Mouse (Mus musculus) naive thymus-derived CD4-positive, alpha-beta T cell, adult 2 months (primary cell): Measurements from ENCODE around the gene Lama5.
"Not testable (repeated sequence)": the region's sequence is repeated elsewhere in the genome, so short reads cannot be mapped to it uniquely, and the experiment has no call there.

Experiments used
- DNase-seq: peaks from one replicate; pipeline ENCODE4 v3.0.0-alpha.2; 2011; ENCODE audit warnings: low read depth

Gene Lama5

DNA sequence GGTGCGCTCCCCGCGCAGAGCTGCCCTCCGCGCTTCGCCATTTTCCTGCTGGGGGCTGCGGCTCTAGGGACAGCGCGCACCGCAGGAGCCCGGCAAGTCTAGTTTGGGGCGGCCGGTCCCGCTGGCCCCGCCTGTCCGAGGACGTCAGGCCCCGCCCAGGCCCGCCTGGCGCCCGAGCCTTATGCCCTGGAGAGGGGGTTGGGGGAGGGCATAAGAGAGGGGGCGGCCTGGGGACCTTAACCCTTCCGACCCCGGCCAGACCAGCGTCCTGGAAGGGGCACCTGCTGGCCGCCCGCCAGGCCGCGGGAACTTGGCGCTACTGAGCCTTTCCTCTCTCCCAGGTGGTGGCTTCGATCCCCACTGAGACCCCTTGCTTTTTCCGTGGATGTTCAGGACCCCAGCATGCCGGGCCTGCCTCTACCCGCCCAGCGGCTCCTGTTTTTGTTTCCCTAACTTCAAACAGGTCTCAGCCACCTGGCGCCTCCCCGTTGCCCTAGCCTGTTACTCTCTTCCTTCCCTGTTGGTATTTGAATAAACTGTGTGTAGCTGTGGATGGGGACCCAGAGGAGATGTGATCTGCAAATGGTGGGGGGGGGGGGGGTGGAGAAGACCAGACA, at the start of gene Lama5:
Gene Lama5 (minus strand): TSS at position 98 of the 617 bp plus-strand sequence.
- DNase-seq, result no peak

DNA sequence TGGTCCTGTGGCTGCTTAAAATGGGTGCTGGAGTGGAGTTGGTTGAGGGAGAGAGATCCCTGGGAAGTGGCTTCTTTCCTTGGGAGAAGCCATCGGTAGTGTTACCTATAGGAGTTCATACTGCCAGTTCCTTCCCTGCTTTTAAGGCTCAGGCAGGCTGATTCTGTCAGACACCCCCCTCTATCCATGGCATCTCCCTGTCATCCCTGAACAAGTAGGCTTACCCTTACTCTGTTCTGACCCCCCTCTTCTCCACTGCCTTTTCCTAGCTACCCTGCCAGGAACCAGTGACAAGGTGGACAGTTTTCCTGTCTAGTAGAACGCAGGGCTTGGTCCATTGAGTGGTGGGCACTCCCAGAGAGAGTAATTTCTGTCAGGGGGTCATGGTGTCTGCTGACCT, 48.9 kb upstream of the Lama5 start:
- DNase-seq, result no peak

DNA sequence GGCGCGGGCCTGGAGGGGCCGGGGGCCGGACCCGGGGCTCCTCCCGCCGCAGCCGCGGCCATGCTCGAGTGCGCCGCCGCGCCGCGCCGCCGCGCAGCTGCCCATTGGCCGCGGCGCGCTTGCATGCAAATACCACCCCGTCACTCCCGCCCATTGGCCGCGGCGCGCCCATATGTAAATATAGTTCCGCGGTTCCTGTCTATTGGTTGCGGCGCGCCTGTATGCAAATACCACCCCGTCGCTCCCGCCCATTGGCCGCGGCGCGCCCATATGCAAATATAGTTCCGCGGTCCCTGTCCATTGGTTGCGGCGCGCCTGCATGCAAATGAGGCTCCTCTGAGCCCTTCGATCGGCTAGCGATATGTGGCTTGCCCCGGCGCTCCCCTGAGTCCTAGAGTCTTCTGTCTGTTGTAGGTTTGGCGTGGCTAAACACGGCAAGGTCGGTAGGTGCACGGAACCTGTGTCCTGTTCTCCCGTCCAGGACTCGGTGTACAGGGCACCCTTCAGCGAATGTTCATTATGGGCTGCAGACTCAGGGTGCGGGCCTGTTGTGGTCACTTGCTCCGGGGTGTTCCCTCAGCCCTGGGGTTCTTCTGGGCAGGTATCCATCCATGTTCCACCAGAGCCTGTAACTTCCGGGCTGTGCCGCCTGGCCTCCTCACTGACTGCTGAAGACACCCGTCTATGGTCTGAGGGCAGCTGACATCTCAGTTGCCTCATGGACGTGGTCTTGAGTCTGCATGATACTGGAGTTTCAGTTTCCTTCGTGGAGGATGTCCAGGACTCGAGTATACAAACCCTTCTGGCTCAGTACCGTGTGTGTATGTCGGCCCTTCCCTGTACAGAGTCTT, 48.0 kb upstream of the Lama5 start, which contains the start of gene Cables2:
Gene Cables2 (minus strand): TSS at position 103 of the 851 bp plus-strand sequence.
- DNase-seq, result peak; percentile 97

DNA sequence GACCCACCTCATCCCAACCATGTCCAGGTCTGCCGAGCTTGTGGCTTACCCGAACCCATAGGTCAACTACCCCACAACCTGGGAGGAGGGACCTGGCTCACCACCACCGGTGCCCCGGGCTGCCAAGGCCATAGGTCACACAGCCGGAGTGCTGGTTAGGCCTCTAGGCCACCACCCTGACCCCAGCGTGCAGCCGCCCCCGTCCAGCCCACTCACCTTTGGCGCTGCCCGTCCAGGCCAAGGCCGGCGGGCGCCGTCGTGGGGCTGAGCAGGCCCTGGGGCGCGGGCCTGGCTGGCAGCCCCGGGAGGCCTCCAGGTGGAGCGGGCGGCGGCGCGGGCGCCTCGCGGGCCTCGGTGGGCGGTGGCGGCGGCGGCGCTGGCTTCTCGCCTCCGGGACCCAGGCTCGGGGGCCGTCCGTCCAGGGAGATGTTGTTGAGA, 47.2 kb upstream of the Lama5 start:
- no peak for DNase-seq

DNA sequence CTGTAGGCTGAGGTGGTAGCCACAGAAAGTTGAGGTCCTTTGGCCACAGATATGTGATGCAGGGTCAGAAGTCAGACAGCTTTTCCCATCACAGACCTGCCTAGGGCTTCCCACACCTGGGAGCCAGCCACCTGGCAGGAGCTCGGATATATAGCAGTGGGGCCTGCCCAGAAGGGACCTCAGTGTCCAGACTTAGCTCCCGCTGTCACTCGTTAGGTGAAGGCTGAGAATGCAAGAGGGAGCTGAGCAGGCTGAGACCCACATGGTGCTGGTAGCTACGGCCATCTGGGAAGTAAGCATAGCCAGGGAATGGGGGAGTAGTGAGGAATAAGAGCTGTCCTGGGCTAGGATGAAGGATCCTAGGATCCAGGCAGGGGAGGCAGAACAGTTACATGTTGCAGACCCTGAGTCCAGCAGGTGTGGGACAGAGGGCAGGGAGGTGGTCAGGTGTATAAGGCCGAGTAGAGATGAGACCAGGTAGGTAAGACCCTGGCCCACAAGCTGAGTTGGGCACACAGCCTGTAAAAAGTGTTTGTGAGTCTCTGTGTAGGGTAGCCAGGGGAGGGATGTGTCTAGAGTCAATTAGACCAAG, 46.2 kb upstream of the Lama5 start:
- DNase-seq, result no peak

DNA sequence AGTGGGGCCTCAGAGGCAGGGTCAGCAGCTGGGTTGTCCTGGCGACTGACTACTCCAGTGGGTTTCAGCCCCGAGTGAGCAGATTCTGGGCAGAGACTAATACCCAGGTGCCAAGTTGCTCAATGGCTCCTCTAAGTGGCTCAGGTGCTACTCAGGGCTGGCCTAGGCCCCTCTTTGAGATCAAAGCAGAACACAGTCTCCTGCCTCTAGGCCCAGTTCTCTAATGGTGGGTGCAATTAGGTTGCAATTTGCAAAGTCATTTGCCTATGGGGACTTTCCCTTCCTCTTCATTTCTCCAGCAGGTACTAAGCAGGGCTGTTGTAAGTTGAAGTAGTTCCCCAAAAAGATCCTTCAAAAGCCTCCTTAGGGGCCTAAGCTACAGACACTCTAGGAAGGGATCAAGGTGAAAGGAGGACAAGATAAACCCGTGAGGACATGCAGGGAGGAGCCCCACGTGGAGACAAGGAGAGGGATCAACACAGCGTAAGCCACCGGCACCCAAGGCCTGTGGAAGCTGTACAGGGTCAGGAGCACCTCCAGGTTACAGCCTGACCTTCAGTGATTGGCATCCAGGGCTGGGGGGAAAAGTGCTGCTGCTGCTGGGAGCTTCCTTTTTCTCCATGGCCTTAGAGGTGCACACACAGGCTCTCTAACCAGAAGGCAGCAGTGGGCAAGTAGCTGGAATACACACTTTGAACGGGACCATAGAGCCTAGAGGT, 45.0 kb upstream of the Lama5 start:
- no peak for DNase-seq

DNA sequence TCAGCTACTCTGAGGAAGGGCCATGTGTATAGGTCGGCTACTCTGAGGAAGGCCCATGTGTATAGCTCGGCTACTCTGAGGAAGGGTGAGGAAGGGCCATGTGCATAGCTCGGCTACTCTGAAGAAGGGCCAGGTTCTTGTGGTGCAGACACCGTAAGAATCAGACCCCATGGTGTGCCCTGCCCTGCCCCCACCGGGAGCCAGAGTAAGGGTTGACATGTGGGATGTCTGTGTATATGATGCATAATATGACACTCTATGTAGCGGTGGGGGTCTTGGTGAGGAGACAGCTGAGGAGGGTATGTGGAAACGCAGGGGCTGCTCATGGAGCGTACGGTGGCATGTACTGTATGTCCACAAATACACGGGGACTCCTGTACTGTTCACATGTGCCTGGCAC, 43.7 kb upstream of the Lama5 start:
- no peak for DNase-seq

DNA sequence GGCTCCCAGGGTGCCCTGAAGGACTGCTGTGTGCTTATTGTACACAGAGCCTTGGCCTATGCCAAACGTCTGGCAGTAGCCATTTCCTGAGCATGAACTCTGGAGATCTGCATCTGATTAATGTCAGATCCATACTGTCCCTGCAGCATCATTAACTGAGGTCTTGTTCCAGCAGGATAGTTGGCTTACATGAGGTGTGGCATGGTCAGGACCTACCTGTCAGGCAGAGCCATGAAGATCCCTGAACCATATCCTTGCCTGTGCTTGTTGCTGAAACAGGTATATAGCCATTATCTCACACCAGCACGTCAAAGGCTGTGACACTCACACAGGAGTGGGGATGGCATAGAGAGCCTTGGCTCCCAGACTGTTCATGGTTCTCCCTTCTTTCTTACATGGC, 42.3 kb upstream of the Lama5 start:
- no peak for DNase-seq

DNA sequence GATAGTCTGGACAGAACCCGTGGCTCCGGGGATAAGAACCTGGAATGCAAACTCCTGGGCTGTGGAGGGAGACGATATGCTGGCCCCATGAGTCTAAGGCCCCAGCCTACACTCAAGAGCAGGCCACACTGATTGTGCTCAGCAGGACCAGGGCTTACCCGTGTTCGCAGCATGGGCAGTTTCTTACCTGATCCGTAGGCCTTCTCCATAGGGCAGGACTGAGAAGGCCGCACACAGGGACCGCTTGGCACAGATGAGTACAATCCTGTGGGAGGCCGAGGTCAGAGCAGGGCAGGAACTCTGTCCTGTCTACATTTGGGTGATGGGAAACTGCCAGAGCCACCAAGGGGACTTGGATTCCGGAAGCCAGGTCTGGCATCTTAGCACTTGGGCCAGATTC, 37.2 kb upstream of the Lama5 start:
- no peak for DNase-seq

DNA sequence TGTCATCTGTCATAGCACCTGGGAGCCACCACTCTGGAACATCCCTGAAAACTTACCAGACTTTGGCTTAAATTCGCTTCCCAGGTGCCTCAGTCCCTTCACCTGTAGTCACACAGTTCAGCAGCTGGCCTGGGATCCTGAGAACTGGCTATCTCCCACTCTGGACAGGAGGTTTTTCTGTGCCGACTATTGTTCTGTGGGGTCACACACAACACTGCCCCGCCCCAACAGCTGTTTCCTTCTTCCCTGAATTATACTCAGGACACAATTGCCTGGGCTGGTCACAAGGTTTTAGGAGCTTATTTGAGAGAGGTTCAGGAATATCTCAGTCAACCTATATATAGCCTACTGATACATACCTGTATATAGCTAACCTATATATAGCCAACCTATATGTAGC, 36.8 kb upstream of the Lama5 start:
- no peak for DNase-seq

DNA sequence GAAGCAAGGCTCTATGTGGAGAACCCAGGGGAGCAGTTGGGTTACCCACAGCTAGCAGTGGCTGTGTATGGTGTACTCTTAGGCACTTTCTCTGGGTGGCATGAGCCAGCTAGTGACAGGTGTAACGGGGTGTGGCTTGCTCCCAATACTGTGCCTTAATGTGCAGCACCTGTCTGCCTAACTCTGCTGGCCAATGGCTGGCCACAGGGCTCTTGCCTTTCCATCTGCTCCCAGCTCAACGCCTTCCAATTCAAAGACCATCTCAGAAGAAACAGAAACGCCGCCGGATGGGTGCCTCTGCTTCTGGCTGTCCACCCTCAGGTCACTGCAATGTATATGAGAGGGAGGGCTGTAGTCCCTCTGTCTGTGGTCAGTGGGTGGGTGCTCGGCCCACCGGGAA, 36.2 kb upstream of the Lama5 start:
- no peak for DNase-seq

DNA sequence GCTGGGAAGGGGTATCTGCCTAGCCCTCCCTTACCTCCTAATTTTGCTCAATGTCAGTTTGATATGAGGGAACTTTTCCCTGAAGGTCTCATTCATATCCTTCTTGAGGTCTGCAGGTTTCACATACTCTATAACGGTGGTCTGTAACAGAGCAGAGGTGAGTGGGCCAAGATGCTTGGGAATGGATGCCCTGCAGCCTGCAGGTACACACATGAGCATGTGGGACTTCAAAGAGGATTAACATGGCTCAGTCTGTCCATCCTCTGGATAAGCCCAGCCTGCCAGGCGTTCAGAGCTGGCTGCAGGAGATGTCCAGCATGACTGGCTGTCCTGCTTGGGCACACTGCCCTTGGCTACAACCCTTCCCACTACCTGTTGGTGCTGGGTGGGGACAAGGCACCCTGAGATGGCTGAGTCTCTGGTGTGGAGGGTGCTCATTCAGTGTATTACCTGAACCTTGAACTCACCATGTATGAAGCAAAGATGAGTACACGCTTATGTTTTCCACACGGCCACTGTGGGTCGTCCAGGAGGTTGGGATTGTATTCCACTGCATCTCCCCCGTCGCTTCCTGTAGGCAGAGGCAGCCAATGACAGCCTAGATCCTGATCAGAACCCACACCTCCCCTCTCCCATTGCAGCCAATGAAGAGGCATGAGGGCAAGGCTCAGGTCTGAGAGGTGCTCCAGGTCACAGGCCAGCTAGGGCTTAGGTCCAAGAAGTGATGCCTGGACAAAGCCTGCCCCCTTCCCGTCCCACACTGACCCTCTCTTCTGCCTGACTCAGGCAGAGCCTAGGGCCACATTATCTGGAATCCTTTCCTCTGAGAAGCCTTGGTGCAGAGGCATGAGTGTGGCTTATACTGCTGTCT, 35.2 kb upstream of the Lama5 start:
- no peak for DNase-seq

DNA sequence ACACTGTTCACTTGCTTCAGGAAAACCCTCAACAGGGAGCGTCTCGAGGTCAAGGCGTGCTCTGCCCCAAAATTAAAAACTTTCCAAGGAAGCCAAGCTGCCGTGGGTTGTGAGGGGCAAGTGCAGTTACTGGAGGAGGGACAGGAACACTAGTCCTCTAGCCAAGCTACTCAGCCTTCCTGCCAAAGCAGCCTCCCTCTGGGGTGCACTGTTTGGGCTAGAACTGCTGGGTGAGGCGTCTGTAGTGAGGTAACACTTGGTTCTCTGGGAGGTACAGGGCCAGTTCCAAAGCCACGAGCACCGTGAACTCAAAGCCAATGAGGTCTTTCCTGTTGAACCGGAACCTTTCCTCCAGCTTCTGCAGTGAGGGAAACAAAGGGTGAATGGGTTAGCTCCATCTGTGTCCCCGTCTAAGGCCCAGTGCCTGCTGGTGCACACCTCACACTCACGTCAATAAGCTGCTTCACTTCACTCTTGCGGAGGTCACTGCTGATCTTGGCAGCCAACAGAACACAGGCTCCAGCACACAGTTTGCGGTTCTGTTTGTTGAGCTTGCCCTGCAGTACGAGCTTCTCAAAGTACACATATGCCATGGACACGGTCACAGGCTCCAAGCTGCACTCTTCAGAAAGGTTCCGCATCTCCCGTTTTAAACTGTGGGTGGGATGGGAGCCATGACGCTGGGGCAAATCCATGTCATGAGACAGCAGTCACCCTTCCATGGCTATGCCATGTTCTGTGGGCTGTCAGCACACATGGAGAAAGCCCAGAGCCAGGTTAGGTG, 34.4 kb upstream of the Lama5 start:
- not testable (repeated sequence) for DNase-seq

DNA sequence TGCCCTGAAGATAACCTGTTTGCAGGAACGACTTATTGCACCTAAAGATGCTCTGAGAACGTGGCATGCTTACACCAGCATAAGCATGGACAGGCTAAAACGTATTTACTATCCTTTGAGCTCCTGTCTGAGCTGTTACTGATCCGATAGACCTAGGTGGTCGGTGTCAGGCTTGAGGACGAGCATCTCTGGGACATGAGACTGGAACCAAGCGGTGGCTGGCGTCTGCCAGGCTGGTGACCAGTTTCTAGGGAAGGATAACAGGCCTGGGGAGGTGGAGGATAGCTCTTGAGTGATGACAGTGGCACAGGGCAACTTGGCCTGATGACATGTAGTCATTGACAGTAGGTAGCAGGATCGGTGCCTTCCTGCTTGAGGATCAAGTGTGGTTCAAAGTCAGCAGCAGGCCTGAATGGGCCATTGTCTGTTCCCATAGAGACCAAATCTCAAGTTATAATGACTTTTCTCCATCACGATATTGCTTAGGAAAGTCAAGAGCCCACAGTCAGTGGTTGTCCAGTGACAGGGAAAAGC, 33.4 kb upstream of the Lama5 start:
- DNase-seq, result peak; percentile 5

DNA sequence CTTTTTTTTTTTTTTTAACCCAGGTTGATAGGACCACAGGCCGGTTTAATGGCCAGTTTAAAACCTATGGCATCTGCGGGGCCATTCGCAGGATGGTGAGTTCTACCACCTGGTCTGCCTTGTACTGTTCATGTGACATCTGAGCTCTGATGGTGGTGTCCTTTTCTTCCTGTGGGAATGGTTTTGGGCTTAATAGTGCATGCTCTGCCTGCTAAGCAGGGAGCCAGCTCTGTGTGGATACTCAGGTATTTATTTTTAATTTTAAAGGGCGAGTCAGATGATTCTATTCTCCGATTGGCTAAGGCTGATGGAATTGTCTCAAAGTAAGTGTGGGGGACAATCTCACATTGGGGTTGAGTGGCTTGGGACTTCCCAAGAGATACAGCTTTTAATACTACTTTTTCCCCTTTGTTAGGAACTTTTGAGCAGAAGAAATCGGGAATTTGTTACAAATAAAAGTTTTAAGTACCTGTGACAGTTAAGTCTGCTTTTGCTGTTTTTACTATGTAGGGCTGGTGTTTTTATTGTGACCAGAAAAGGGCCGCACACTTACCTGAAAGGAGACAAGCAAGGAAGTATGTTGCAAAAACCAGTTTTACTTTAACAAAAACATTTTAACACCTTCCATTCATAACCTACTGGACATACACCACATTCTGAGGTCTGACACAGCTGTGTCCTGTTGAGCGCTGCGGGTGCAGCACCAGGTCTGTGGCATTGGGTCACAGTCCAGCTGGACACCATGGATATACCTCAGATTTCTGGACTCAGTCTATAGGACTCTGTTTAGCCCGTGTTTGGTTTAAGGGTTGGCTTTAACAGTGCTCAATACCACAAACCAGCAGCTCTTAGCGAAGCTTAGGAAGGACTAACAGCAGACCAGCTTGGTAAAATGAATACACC, 32.6 kb upstream of the Lama5 start:
- no peak for DNase-seq

DNA sequence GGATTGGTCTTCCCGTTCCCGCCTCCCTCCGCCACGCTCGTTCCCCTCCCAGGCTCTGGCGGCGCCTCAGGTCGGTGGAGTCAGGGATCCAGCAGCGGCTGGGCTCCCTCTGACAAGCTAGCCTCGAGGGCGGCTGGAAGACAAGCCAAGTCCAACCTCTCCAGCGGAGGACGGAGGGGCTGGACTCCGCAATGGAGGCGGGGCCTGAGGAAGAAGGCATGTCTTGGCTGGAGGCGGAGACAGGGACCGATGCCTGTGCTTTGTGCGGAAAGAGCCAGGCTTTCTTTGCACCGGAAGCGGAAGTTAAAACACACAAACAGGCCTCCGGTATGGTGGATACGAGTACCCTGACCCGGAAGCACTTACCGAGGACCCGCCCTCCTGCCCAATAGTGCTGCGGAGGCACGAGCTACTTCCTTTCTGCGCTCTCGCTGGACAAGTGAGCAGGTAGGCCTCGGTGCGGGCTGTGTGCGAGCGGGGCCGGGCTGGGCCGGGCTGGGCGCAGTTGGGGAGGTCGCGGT, 31.4 kb upstream of the Lama5 start, which contains the start of gene Rps21:
Gene Rps21 (plus strand): TSS at position 377 of the 521 bp plus-strand sequence.
- DNase-seq, result peak; percentile 98

DNA sequence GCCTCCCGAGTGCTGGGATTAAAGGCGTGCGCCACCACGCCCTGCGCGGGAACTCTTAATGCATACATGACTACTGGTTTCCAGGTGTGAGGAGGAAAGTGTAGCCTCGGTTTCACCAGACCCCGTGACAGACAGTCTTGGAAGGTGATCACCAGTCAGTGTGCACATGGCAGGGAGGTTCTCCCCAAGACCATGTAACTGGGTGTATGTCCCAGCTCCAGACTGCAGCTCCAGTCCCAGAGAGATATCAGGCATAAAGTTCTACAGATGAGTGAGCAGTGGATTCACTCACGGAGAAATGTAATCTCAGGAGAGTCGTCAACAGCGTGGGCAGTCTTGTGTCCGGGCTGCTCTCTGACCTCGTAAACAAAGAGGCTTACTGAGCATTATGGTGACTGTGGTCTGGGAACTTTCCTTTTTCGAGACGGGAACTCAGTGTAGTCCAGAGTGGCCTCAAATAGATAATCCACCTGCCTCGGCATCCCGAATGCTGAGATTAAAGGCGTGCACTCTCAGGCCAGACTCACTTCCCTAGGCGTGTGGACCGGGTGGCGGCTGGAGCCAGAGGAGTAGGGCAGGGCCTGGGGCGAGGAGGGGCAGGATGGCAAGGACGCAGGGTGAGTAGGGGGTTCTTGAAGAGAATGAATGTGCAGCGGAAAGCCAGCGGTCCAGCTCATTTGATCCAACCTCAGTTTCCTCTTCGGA, 30.8 kb upstream of the Lama5 start:
- DNase-seq, result no peak

DNA sequence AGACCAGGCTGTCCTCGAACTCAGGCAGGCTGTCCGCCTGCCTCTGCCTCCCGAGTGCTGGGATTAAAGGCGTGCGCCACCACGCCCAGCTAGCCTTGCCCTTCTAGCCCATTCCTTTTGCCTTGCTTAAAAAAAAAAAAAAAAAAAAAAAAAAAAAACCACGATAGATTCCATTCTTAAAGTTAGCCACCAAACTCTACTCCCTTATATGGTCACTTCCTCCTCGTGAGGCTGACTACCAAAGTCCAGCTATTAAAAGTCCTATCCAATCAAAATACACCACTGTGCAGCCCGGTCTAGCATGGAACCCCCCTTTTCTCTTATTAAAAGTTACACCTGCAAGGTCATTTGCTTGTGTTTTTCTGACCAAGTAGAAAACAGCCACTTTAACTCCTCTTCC, 30.0 kb upstream of the Lama5 start:
- no peak for DNase-seq
